Mouse (Mus musculus) gonadal fat pad, adult 2 months (tissue): ENCODE results near the gene Klf15. TPM values are rescaled to one million over a fixed set of nuclear protein-coding genes. Genes with fewer than 3 reads are reported as not detected.

ENCODE experiments used
- DNase-seq: peaks from one replicate; pipeline ENCODE4 v3.0.0-alpha.2; 2012; ENCODE audit warnings: low read depth
- polyA plus RNA-seq: library from polyadenylated mRNA; depleted of rRNA; stranded (reverse); fragments of >200 nt; gene quantifications from 2 replicates; pipeline ENCODE4 v1.2.3, GENCODE M21; 2012

Klf15 gene
- polyA plus RNA-seq, 1 experiment = 78.7 TPM

- DNase-seq = no peak
Observed at GRCm38 (mm10) chr6:90491956-90492744, 29.8 kb downstream of the Klf15 start.

- no peak for DNase-seq
Observed at GRCm38 (mm10) chr6:90494155-90494554, 31.8 kb downstream of the Klf15 start.

GRCm38 (mm10) chr6:90494566-90494965, 32.2 kb downstream of the Klf15 start:
- DNase-seq = no peak

- DNase-seq = no peak
Observed at GRCm38 (mm10) chr6:90495282-90495912, 33.0 kb downstream of the Klf15 start.

- DNase-seq = no peak
Observed at GRCm38 (mm10) chr6:90496217-90496616, 33.8 kb downstream of the Klf15 start.

- no peak for DNase-seq
Observed at GRCm38 (mm10) chr6:90499509-90499908, 37.1 kb downstream of the Klf15 start.

- DNase-seq = no peak
Observed at GRCm38 (mm10) chr6:90501222-90501940, 39.0 kb downstream of the Klf15 start.

GRCm38 (mm10) chr6:90505906-90506305, 43.5 kb downstream of the Klf15 start:
- DNase-seq = no peak

- DNase-seq = peak; percentile 60
Observed at GRCm38 (mm10) chr6:90506673-90507311, 44.4 kb downstream of the Klf15 start.

GRCm38 (mm10) chr6:90507443-90507842, 45.1 kb downstream of the Klf15 start:
- no peak for DNase-seq

GRCm38 (mm10) chr6:90508197-90508624, 45.8 kb downstream of the Klf15 start:
- DNase-seq = no peak

GRCm38 (mm10) chr6:90509085-90509484, 46.7 kb downstream of the Klf15 start:
- DNase-seq = no peak

- DNase-seq = no peak
Observed at GRCm38 (mm10) chr6:90512416-90512815, 50.0 kb downstream of the Klf15 start.

- DNase-seq = no peak
Observed at GRCm38 (mm10) chr6:90513074-90513856, 50.9 kb downstream of the Klf15 start.

GRCm38 (mm10) chr6:90514369-90514768, 52.0 kb downstream of the Klf15 start:
- no peak for DNase-seq

- no peak for DNase-seq
Observed at GRCm38 (mm10) chr6:90514883-90515405, 52.6 kb downstream of the Klf15 start.

GRCm38 (mm10) chr6:90518892-90519291, 56.5 kb downstream of the Klf15 start:
- no peak for DNase-seq

GRCm38 (mm10) chr6:90519375-90519774, 57.0 kb downstream of the Klf15 start:
- no peak for DNase-seq
